Mouse (Mus musculus): ENCODE data around the gene Rims4. TPM values are rescaled to one million over a fixed set of nuclear protein-coding genes. Genes with fewer than 3 reads are reported as not detected.

The Rims4 gene
- under 1 TPM; 0.10 to 0.15 TPM for total RNA-seq (2021)
- long read RNA-seq, experiment 1, result 0 reads
- long read RNA-seq, experiment 2, result 0 reads

DNA sequence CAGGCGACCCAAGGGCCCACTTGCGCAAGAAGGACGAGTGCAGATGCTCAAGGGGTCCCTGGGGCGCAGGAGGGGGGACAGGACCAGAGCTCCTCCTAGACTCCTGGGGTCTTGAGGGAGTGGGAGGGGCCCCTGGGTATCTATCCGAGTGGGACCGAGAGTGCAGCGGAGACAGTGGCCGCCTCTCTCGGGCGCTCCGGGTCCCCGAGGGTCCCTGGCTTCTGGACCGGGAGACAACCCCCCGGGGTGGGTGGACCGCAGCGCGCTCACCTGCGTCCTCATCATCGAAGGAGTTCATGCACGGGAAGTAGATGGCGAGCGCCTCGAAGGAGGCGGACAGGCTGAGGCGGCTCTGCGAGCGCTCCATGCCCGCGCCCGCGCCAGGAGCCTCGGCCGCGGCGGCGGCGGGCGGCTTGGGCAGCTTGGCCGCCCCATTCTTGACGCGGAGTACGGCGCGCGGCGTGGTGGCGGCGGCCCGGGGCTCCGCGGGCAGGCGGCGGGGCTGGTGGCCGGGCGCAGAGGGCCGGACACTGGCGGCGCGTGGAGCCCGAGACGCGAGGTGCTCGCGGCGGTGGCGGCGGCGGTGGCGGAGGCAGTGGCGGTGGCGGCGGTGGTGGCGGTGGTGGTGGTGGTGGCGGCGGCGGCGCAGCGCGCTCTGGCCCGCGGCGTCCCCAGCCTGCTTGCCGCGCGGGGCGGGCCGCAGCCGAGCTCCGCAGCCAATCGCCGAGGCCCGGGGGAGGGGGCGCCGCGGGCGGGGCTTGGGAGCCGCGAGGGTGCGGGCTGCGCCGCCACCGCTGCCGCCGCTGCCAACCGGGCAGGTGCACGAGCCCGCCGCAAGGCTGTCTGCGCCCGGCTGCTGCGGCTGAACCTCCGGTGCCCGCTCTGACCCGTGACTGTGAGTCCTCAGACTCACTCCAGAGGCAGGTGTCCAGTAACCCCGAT lies at the start of gene Rims4:
Gene Rims4, minus strand, starts transcription at position 367 of the 942 bp plus-strand sequence.
- intact Hi-C loops (cut with DNase I), result no loop called here
- DNase-seq, result peak; percentile 48 to 49

DNA sequence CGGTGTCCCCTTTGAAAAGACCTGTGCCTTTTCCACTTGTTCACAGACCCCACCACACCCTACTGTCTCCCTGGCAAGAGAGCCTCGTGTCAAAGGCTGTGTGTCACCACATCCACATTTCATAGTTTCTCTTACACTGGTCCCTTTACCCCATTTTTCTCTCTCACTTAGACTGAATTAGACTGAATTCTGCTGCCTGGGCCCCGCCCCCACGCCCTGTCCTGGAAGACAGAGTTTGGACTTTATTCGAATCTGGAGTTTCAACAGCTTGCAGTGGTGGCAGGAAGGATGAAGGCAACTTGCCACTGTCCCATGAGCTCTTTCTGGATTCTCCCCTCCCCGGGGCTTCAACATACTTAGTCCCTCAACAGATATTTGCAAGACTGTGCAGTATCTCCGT lies 47.2 kb upstream of the Rims4 start:
- intact Hi-C loops (cut with DNase I), result loop anchor here (5.0 kb wide), 1 partner anchor 108 kb away; no protein-coding TSS in a partner anchor
- no peak for DNase-seq

DNA sequence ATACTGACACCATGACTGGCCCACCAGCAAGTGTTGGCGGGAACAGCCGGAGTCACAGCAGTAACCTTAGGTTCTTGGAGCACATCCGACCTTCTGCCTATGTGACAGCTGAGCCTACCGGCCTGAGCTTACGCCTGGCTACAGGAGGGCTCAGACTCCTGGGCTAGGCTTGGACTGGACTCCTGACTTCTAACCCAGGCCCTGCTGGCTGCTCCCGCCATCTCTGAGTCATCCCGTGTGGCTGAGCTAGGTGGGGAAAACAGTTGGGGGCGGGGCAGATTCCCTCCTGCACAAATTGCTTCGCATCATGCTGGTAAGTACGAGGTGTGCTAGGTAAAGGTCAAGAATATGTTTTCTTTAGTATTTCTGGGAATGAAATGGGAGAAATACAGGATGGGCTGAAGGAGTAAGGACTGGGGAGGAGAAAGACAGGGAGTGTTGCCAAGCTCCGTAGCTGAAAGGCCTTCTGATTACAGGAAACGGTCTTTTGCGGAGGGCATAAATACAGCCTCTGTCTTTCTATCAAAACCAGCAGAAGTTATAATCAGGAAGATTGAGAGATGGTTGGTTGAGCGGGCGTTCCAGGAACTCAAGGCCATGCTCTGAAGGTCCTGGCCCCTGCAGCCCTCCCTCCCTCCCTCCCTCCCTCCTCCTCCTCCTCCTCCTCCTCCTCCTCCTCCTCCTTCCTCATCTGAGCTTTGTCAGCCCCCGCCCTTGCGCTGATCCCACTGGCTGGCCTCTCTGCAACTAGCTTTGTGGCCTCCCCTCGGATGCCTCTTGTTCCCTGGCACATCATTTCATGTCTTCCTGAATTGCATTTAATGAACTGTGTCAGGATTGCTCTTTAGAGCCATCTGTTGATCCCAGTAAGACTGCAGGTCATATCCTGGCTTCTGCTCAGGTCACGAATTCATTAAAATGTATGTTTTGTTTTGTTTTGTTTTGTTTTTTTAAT lies 46.4 kb upstream of the Rims4 start:
- DNase-seq, result no peak
- intact Hi-C loops (cut with DNase I), result loop anchor here (5.0 kb wide), 1 partner anchor 108 kb away; no protein-coding TSS in a partner anchor

DNA sequence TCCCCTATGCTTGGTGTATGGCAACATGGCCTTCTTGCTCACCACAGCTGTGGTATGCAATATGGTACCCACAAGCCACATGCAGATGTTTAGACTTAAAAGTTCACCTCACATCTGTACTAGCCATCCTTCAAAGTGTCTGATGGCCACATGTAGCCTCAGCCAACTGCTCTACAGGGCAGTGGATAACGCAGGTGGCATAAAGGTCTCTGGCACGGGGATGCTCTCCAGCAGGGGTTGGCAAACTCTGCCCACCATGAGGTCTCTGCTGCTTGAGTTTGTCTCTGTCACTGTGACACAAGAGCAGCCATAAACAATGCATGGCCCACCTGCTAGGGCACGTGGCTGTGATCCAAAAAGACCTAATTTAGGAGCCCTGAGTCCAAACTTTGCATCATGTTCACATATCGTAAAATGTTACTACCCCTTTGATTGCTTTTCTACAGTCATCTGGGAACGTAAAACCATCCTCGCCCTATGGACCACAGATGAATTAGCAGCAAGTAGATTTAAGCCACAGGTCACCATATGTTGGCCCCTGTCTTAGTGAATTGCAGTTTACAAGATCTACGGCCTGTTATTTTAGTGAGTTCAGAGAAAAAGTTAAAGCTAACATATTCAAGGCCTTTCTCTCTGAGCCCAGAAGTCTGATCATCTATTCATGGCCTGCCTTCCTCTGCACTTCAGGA lies 35.3 kb upstream of the Rims4 start:
- intact Hi-C loops (cut with DNase I), result no loop called here
- no peak for DNase-seq

DNA sequence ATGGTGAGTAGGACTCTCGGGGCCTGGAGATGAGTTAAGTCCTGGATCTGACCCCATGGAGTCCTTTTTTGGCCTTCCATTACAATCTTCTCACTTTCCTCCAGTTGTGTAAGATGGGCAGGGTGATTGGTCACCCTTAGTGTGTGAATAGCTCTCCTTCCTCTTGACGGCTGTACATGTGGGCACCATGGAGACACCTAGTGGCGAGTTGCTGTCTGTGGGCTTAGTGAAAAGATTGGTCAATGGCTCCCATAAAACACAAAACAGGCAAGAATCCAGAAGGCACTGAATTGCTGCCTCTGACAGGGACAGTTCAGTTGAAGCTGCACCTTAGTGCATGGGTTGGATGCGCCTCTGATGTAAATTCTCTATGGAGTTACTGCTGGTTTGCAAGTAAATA lies 33.3 kb upstream of the Rims4 start:
- DNase-seq, result peak; percentile 53 to 66
- intact Hi-C loops (cut with DNase I), result loop anchor here (1.0 kb wide), 1 partner anchor 93 kb away; no protein-coding TSS in a partner anchor

DNA sequence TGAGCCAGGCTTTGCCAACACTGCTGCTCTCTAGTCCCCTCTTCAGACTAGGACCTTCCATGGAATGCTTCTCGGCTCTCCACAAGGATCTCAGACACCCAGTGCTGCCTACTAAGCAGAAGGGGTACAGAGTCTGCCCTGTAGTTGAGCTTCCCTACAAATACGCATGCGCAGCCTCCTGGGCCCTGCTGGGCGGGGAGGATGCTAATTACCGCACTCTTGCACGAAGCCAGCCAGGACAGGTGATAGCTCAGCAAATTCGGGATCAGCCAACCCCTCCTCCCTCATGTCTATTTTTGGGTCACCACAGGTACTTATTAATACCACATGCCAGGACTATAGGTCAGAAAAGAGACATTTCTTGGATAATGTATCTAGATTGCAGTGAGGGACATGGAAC lies 29.5 kb upstream of the Rims4 start:
- intact Hi-C loops (cut with DNase I), result no loop called here
- no peak for DNase-seq

DNA sequence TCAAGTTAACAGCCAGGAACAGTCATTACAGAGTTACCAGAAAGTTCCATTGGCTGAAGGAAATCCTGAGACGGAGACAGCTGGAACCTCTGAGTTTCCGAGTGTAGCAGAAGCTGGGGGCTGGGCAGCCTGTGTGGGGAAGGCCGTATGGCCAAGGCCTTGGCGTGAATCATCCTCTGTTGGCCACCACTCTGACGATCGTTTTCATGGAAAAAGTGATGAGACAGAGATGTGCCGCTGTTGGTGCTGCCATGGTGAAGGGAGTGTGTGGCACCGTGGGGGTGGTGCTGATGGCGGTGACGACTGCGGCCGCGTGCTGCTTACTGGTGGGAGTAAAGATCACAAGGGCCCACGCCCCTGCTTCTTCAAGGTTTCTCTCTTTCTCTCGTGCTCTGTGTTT lies 27.7 kb upstream of the Rims4 start:
- DNase-seq, result peak; percentile 10 to 14
- intact Hi-C loops (cut with DNase I), result no loop called here

DNA sequence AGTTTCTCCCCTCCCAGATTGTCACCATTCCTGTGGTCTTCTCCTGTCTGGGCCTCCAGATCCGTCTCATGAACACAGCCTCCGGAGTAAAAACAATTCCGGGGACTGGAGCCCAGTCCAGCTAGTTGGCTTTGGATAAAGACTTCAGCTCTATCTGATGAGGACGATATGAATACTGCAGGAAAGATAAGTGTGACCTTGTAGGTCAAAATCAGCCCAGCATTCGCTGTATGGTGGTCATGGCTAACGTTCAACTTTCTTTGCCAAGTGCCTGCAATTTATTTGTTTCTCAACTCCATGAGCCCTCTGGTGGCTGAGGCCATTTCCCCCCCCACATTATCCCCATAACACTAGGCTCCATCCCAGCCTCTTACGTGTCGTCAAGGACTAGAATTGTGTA lies 26.0 kb upstream of the Rims4 start:
- intact Hi-C loops (cut with DNase I), result no loop called here
- DNase-seq, result no peak

DNA sequence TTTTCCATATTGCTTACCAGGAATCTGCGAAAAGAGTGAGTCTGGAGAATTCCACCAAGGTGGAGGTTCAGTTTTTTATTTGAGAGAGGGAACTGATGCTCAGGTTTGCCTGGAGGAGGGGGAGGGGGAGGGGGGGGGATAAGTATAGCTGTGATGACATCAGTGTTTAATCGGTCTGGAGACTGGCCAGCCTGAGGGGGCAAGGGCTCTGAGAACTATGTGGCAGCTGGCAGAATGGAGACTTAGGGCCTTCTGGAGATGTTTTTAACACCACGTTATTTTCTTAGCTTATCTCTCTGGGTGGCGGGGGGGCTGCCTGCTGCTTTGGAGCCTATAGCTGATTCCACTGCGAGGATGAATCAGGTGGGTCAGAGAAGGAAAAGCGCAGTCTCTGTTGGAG lies 24.6 kb upstream of the Rims4 start:
- no peak for DNase-seq
- intact Hi-C loops (cut with DNase I), result no loop called here

DNA sequence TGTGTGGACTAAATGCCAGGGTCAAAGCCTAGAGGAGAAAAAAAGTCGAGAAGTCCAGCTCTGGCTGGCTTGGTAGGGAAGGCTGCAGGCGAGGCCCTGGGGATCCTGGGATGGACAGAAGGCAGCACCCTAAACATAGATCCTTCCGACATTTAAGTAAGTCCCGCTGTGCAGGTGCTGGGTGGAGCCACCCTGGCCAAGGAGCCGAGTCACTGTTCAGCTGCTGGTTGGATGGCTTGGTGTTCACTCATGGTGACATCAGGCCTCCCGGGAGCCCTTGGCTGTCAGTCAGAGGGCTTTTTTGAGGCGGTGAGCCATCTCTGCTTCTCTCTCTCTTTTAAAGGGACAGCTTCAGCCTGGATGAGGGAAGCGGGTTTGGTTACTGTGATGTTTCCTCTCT lies 21.0 kb upstream of the Rims4 start:
- intact Hi-C loops (cut with DNase I), result no loop called here
- peak; percentile 56 to 74 for DNase-seq

DNA sequence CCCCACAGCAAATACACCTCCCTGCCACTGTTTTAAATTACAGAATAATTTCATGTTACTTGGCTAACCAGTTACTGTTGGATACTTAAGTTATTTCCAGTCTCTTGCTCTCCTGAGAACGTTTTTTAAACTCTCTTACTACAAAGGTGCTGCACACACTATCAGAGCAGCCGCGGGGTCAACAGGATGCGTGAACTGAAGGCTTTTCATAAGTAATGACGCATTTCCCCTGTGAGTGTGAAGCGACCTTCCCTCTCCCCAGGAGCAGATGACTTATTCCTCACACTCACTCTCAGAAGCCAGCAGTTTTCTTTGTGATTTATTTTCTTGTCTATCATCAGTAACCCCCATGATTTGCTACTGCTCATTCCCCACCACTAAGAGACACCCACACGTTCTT lies 13.7 kb upstream of the Rims4 start:
- no peak for DNase-seq
- intact Hi-C loops (cut with DNase I), result no loop called here

DNA sequence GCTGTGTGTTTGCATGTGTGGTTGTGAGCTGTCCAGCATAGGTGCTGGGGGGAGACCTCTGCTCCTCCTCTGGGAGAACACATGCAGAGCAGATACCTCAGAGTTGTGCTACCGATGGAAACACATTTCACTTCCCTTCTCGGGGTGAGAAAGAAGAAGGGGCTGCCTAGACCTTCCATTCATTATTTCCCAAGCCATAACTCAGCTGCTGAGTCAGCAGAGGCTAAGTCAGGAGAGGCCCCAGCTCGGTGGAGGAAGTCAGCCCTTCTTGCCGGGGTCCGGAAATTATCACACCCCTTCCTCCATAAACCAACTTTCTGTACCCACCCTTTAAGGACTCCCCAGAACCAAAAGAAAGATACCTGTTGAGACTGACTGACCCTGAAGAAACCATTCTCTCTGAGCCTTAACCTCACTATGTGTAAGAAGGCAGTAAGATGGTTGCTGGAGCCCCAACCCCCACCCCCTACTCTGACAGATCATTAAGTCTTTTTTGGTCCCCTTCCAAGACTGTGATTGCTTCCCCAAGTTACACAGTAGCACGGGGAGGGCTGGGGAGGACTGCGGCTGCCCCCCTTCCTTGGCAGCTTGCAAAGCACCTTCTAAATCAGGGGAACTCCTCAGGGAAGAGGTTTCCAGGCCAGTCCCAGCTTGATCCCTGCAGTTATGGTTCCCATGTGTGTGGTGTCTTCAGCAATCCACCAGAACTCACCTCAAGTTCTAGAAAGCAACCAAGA lies 10.1 kb upstream of the Rims4 start:
- no peak for DNase-seq
- intact Hi-C loops (cut with DNase I), result no loop called here

DNA sequence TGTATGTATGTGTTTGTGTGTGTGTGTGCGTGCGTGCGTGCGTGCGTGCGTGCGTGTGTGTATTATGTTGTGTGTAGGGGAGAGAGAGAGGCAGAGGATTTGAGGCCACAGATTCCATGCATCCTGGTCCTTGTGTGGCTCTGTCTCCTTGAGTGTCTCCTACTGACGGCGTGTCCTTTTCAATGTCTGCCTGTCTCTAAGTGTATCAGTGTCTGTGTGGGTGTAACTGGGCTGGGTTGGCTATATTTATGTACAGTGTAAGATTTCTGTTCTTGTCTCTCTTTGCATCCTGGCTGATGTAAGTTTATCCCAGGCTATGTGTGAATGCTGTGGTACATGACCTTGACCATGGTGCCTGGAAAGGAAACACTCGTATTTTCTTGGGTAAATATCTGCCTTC lies 6.6 kb upstream of the Rims4 start:
- no peak for DNase-seq
- intact Hi-C loops (cut with DNase I), result no loop called here

DNA sequence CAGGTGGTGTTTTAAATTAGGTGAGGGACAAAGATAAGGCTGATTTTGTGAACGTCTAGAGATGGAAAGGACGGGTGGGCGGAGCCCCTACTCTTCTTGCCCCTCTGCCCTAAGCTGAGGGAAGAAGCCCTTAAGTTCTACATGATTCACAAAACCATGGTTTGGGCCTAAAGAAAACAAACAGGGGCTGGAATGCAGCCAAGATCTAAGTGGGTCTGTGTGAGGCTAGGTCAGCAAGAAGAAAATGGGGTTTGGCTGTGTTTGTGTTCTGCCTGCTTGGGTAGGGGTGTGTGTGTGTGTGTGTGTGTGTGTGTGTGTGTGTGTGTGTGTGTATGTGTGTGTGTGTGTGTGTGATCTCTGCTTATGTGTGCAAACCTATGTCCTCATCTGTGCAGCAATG lies 6.0 kb upstream of the Rims4 start:
- no peak for DNase-seq
- intact Hi-C loops (cut with DNase I), result no loop called here

DNA sequence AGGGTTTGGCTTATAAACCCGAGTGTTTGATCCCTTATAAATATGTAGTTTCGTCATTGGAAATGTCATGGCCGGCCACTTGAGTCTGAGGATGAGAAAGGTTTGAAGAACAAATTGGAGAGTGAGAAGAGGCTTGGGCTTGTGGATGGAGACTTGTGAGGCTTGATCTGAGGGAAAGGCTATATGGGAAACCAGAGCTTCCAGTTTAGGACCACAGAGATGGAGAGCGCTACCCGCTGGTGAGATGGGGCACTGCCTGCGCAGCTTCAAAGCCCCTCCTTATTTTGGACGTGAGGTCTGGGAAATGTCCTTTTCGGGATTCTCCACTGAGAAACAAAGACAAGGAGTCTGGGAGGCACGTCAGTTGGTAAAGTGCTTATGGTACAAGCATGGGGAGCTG lies 4.6 kb upstream of the Rims4 start:
- intact Hi-C loops (cut with DNase I), result no loop called here
- no peak for DNase-seq

DNA sequence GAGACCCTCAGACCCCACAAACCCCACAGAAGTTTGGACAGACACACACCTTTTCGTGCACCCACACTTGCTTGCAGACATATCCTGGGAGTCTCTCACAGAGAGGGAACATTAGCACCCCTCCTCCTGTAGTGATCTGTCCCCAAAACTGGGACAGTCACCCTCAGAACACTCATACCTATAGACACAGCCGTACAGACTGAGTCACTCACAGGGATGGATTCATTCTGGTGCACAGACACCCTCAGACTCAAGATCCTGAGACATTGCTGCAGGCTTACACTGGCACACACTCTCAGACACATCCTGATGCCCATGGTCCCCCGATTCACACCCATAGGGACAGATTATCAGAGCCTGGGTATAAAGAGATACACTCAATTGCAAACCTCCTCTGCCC lies 1.1 kb upstream of the Rims4 start:
- intact Hi-C loops (cut with DNase I), result no loop called here

DNA sequence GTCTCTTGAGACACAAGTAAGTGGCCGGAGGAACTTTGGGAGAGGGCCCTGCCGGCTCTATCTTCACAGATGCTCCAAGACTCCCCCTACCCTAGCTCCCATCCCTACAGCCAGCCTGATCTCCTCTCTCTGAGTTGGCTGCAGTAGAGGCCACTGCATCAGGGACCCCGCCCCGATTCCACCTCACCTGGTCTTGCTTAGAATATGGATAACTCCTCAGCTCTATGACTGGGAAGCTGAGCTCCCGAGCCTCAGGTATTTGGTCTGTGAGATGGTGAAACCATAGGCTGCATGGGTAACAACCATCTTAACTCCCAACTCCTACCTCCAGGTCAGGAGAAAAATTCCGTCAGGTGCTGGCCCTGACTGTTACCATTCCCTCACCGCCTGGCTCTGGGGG lies 1.8 kb downstream of the Rims4 start:
- intact Hi-C loops (cut with DNase I), result no loop called here

More for the DNA sequence above, 1.1 kb upstream of the Rims4 start:
- no peak for DNase-seq

DNA sequence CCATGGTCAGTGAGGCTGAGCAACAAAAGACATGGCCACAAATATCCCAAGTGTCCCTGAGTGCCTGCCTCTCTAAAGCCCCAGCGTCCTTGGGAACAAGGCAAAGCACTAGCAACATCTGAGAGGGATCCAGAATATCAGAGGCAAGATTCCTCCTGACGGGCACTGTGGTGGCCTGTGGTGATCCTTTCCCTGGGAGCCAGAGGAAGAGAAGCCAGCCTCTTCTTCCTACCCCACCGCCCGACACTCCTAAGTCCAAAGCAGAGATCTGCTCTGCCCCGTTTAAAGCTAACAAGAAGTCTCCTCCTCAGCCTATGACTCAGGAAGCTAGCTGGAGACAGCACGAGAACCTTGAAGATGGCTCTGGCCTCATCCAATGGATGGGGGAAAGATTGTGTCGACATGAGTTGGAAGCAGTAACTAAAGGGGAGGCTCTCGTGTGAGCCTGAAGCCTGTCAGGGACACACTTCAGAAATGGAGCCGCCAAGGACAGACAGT lies 3.1 kb downstream of the Rims4 start:
- intact Hi-C loops (cut with DNase I), result no loop called here
- DNase-seq, result no peak

More for the DNA sequence above, 1.8 kb downstream of the Rims4 start:
- DNase-seq, result no peak

DNA sequence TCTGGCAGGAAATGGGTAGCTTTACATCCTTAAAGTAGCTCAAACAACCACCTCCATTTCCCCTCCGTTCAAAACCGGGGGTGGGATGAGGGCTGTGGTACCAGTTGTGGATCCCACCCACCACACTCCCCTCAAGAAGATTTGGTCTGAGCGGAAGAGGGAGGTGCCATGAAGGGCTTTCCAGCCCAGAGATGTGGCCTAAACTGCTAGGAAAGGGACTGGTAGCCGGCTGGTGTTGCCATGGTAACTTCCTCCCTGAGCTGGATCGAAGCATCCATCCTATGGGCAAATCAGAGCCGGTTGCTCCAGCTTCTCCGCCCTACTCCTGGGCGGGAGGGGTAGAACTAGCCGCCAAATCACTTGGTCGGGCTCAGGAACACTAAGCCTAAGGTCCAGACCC lies 4.4 kb downstream of the Rims4 start:
- DNase-seq, result no peak
- intact Hi-C loops (cut with DNase I), result no loop called here

DNA sequence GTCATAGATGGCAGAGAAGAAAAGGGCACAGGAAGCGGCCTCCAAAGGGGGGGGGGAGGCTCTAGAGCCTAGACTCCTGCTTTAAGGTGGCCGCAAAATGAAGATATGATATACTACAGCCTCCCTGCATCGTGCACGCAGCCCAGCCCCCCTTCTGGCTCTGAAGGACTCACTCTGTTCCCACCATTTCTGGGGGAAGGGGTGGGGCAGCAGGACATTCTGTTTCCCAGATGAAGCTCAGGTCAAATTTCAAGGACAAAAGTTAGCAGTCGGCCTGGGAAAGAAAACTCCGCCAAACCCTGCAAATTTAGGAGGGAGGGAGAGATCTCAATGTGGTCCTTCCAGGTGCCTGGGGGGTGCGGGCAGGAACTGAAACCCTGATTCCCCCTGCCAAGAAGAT lies 4.8 kb downstream of the Rims4 start:
- intact Hi-C loops (cut with DNase I), result no loop called here
- no peak for DNase-seq
